Mouse (Mus musculus): ENCODE measurements at regions not wholly inside any gene's neighbourhood (a gene's known extent, or its start where the extent isn't known, plus 50 kb on each side); places are given as distances from the start of the nearest gene placed in this dataset.

- TF ChIP-seq CTCF (IDR thresholded peaks at IDR 0.05; ENCODE audit: borderline replicate concordance, insufficient read depth, low read depth, low read length) (peak; percentile 15; the same call in 1 of the 2 replicates), POLR2A (IDR thresholded peaks at IDR 0.05; ENCODE audit: borderline replicate concordance, insufficient read depth, low read length) (no peak)
These were observed 447.7 kb downstream of the Dad1 start for GRCm38 (mm10) chr14:53806231-53806630.

All from cerebellum, adult 2 months (tissue).